In genomic region chr6:83070311-83071219, GRCm38 (mm10) we compare ENCODE assay signal across 8 mouse cellular contexts. TPM values are rescaled to one million over a fixed set of nuclear protein-coding genes. Genes with fewer than 3 reads are reported as not detected.
DNase-seq lines count a peak whose midpoint lies in the region; ATAC-seq and TF ChIP-seq lines count a peak whose summit lies in the region.

No protein-coding gene starts in this region.

- no peak for TF ChIP-seq CTCF in brain, embryonic 14.5 days (IDR thresholded peaks at IDR 0.05; ENCODE audit: borderline replicate concordance, extremely low read depth, insufficient read depth, insufficient read length)
- TF ChIP-seq CTCF in liver, embryonic 14.5 days (IDR thresholded peaks at IDR 0.05; ENCODE audit: low read depth), result no peak

- TF ChIP-seq EP300 in liver, embryonic 14.5 days (IDR thresholded peaks at IDR 0.05; ENCODE audit: low read depth), result no peak

- no peak for TF ChIP-seq POLR2A in brain, embryonic 14.5 days (IDR thresholded peaks at IDR 0.05; ENCODE audit: borderline replicate concordance, extremely low read depth, insufficient read depth, insufficient read length, poor library complexity, severe bottlenecking)

- no peaks in the 10 kb centered on the region for H3K36me3 ChIP-seq in heart, embryonic 16.5 days (ENCODE audit: control insufficient read depth, insufficient read depth)
- no peaks in the 10 kb centered on the region for H3K36me3 ChIP-seq in liver, embryonic 14.5 days (replicated peaks; ENCODE audit: control insufficient read depth, insufficient read depth, low read depth)
- H3K36me3 ChIP-seq in stomach, embryonic 14.5 days (ENCODE audit: control insufficient read depth, insufficient read depth, low read length), result no peaks in the 10 kb centered on the region

- peaks cover 12% of the 10 kb centered on the region; the same call in 1 of the 2 replicates for H3K4me1 ChIP-seq in heart, embryonic 16.5 days (ENCODE audit: control insufficient read depth, insufficient read depth, low read length)
- H3K4me1 ChIP-seq in liver, embryonic 14.5 days (replicated peaks; ENCODE audit: control insufficient read depth in 2 of 2, insufficient read depth in 2 of 2, low read length in 1 of 2), result no peaks in the 10 kb centered on the region
- peaks cover 5% of the 10 kb centered on the region; the same call in 1 of the 2 replicates for H3K4me1 ChIP-seq in stomach, embryonic 14.5 days (ENCODE audit: control insufficient read depth, insufficient read depth, low read length)

- no peaks in the 10 kb centered on the region for H3K9me3 ChIP-seq in heart, embryonic 16.5 days (replicated peaks; ENCODE audit: control insufficient read depth, low read length)
- H3K9me3 ChIP-seq in liver, embryonic 14.5 days (ENCODE audit: control insufficient read depth, low read length), result no peaks in the 10 kb centered on the region
- no peaks in the 10 kb centered on the region for H3K9me3 ChIP-seq in stomach, embryonic 14.5 days (ENCODE audit: control insufficient read depth, low read depth, low read length)

- H3K27me3 ChIP-seq in heart, embryonic 16.5 days (ENCODE audit: control insufficient read depth, insufficient read depth, low read length), result peaks cover 94% of the 10 kb centered on the region
- H3K27me3 ChIP-seq in liver, embryonic 14.5 days (ENCODE audit: control insufficient read depth, insufficient read depth, low read length), result peaks cover 96% of the 10 kb centered on the region
- H3K27me3 ChIP-seq in stomach, embryonic 14.5 days (ENCODE audit: control insufficient read depth, insufficient read depth, low read length), result peaks cover 81% of the 10 kb centered on the region

- H3K27ac ChIP-seq in heart, embryonic 16.5 days (ENCODE audit: low read length), result no peak overlapping the region
- no peak overlapping the region for H3K27ac ChIP-seq in liver, embryonic 14.5 days
- peak overlapping the region; percentile 3; the same call in 1 of the 2 replicates for H3K27ac ChIP-seq in stomach, embryonic 14.5 days (ENCODE audit: low read length)

- peak overlapping the region; percentile 19; the same call in 1 of the 2 replicates for H3K4me2 ChIP-seq in heart, embryonic 16.5 days (ENCODE audit: low read depth, low read length)
- H3K4me2 ChIP-seq in liver, embryonic 14.5 days (ENCODE audit: low read depth), result peak overlapping the region; percentile 8; the same call in 1 of the 2 replicates
- 0 out of 2 replicates have a peak overlapping the region, but pooled peaks have one; percentile 7 for H3K4me2 ChIP-seq in stomach, embryonic 14.5 days (replicated peaks; ENCODE audit: low read depth, low read length)

- under 1% methylated on average over 57 of the region's 58 CpGs for WGBS in heart, embryonic 16.5 days
- 2% methylated on average over 58 of the region's 58 CpGs for WGBS in liver, embryonic 14.5 days (ENCODE audit: insufficient replicate concordance)
- under 1% methylated on average over 58 of the region's 58 CpGs for WGBS in stomach, embryonic 14.5 days

- H3K4me3 ChIP-seq in heart, embryonic 16.5 days (ENCODE audit: low read length), result peak overlapping the region; percentile 34
- H3K4me3 ChIP-seq in liver, embryonic 14.5 days (ENCODE audit: insufficient read depth in 1 of 2, low read depth in 2 of 2, low read length in 2 of 2), result peak overlapping the region in 1 of 2 experiments; percentile 16; a peak in 1 of 4 replicates
- peak overlapping the region; percentile 26 for H3K4me3 ChIP-seq in stomach, embryonic 14.5 days (ENCODE audit: low read depth, low read length)

- ATAC-seq in heart, embryonic 16.5 days (replicated peaks; ENCODE audit: extremely low read depth, insufficient read depth, low FRiP score), result no peak
- no peak for ATAC-seq in liver, embryonic 14.5 days (ENCODE audit: insufficient read depth)
- ATAC-seq in stomach, embryonic 14.5 days (ENCODE audit: insufficient number of reproducible peaks, insufficient read depth, low FRiP score, low read depth), result peak; percentile 38; the same call in 1 of the 2 replicates

- DNase-seq in heart, adult 8-10 months (ENCODE audit: low spot score), result peak; percentile 19
- DNase-seq in heart, adult 9 months (ENCODE audit: low spot score in 2 of 2), result no peak
- peak; percentile 52 for DNase-seq in CD4-positive helper T cell, adult 2 months (ENCODE audit: low read depth, low spot score)
- peak; percentile 62 for DNase-seq in brain, embryonic 14.5 days (ENCODE audit: low read depth)
- no peak for DNase-seq in liver, embryonic 14.5 days (ENCODE audit: low read depth in 3 of 3, low spot score in 3 of 3)
- no peak for DNase-seq in layer of hippocampus, adult 11-12 months (ENCODE audit: low spot score)

- H3K9ac ChIP-seq in heart, embryonic 16.5 days (ENCODE audit: low read length), result no peak overlapping the region
- no peak overlapping the region for H3K9ac ChIP-seq in liver, embryonic 14.5 days (replicated peaks)
- no peak overlapping the region for H3K9ac ChIP-seq in stomach, embryonic 14.5 days (replicated peaks; ENCODE audit: low read depth, low read length)

RNA-seq across cellular contexts. Expression of gene Tlx2, which starts 0.5 kb away (rescaled TPM):
- total RNA-seq in heart, adult 8-10 months (2022), result under 1 TPM in 1 of 4 experiments, not detected in 3; 0.16 TPM
- polyA plus RNA-seq in brain, embryonic 14.5 days (2012; rRNA removed), result 0.31 TPM in 1 of 2 replicates, not detected in the other
- 0.27 and 0.45 TPM in 2 replicates for polyA plus RNA-seq in heart, embryonic 16.5 days (2015; fragmentation: Nextera tagmentation; extraction: Ambion mirVana)
- 0.05 TPM in 1 of 2 replicates, not detected in the other for polyA plus RNA-seq in liver, embryonic 14.5 days (2012; rRNA removed)
- not detected in 2 replicates for polyA plus RNA-seq in liver, embryonic 14.5 days (2014; fragmentation: Nextera tagmentation; extraction: Ambion mirVana)
- 8.4 and 9.2 TPM in 2 replicates for polyA plus RNA-seq in stomach, embryonic 14.5 days (2014; fragmentation: Nextera tagmentation; extraction: Ambion mirVana)

RNA-seq across cellular contexts. Expression of gene Pcgf1, which starts 7.1 kb away (rescaled TPM):
- 1 to 10 TPM; 7.6 to 9.8 (median 8.5) TPM for total RNA-seq in heart, adult 8-10 months (2022)
- polyA plus RNA-seq in brain, embryonic 14.5 days (2012; rRNA removed), result 39.8 and 66.1 TPM in 2 replicates
- polyA plus RNA-seq in heart, embryonic 16.5 days (2015; fragmentation: Nextera tagmentation; extraction: Ambion mirVana), result 16.6 and 18.0 TPM in 2 replicates
- 16.5 and 21.0 TPM in 2 replicates for polyA plus RNA-seq in liver, embryonic 14.5 days (2012; rRNA removed)
- polyA plus RNA-seq in liver, embryonic 14.5 days (2014; fragmentation: Nextera tagmentation; extraction: Ambion mirVana), result 15.0 and 19.7 TPM in 2 replicates
- polyA plus RNA-seq in stomach, embryonic 14.5 days (2014; fragmentation: Nextera tagmentation; extraction: Ambion mirVana), result 33.0 and 38.8 TPM in 2 replicates

RNA-seq across cellular contexts. Expression of gene Dqx1, which starts 12.9 kb away (rescaled TPM):
- 1 to 10 TPM in 1 of 4 experiments, under 1 TPM in 3; 0.55 to 1.4 (median 0.84) TPM for total RNA-seq in heart, adult 8-10 months (2022)
- polyA plus RNA-seq in brain, embryonic 14.5 days (2012; rRNA removed), result 1.0 and 1.8 TPM in 2 replicates
- 0.57 and 0.75 TPM in 2 replicates for polyA plus RNA-seq in heart, embryonic 16.5 days (2015; fragmentation: Nextera tagmentation; extraction: Ambion mirVana)
- polyA plus RNA-seq in liver, embryonic 14.5 days (2012; rRNA removed), result 7.7 and 7.8 TPM in 2 replicates
- 2.9 and 3.1 TPM in 2 replicates for polyA plus RNA-seq in liver, embryonic 14.5 days (2014; fragmentation: Nextera tagmentation; extraction: Ambion mirVana)
- 4.2 and 4.5 TPM in 2 replicates for polyA plus RNA-seq in stomach, embryonic 14.5 days (2014; fragmentation: Nextera tagmentation; extraction: Ambion mirVana)

RNA-seq across cellular contexts. Expression of gene Htra2, which starts 15.5 kb away (rescaled TPM):
- total RNA-seq in heart, adult 8-10 months (2022), result 10 to 100 TPM; 33.9 to 37.7 (median 34.7) TPM
- polyA plus RNA-seq in brain, embryonic 14.5 days (2012; rRNA removed), result 63.4 and 99.1 TPM in 2 replicates
- 81.8 and 94.5 TPM in 2 replicates for polyA plus RNA-seq in heart, embryonic 16.5 days (2015; fragmentation: Nextera tagmentation; extraction: Ambion mirVana)
- 75.7 and 80.9 TPM in 2 replicates for polyA plus RNA-seq in liver, embryonic 14.5 days (2012; rRNA removed)
- polyA plus RNA-seq in liver, embryonic 14.5 days (2014; fragmentation: Nextera tagmentation; extraction: Ambion mirVana), result 54.3 and 54.9 TPM in 2 replicates
- polyA plus RNA-seq in stomach, embryonic 14.5 days (2014; fragmentation: Nextera tagmentation; extraction: Ambion mirVana), result 40.3 and 41.0 TPM in 2 replicates

RNA-seq across cellular contexts. Expression of gene Lbx2, which starts 15.6 kb away (rescaled TPM):
- total RNA-seq in heart, adult 8-10 months (2022), result 1 to 10 TPM in 3 of 4 experiments, under 1 TPM in 1; 0.90 to 2.9 (median 1.3) TPM
- polyA plus RNA-seq in brain, embryonic 14.5 days (2012; rRNA removed), result 0.29 and 0.78 TPM in 2 replicates
- 0.35 and 0.40 TPM in 2 replicates for polyA plus RNA-seq in heart, embryonic 16.5 days (2015; fragmentation: Nextera tagmentation; extraction: Ambion mirVana)
- 0.27 and 0.46 TPM in 2 replicates for polyA plus RNA-seq in liver, embryonic 14.5 days (2012; rRNA removed)
- 0.35 TPM in 1 of 2 replicates, not detected in the other for polyA plus RNA-seq in liver, embryonic 14.5 days (2014; fragmentation: Nextera tagmentation; extraction: Ambion mirVana)
- 1.2 and 1.8 TPM in 2 replicates for polyA plus RNA-seq in stomach, embryonic 14.5 days (2014; fragmentation: Nextera tagmentation; extraction: Ambion mirVana)

Comparison
In these comparisons a context has a peak if more than half of its experiments do, and no peak if none do; other contexts are left out.
1. DNase-seq: peak in heart, adult 8-10 months (single experiment), CD4-positive helper T cell, adult 2 months (single experiment) and brain, embryonic 14.5 days (single experiment); none in heart, adult 9 months (0 of 2), liver, embryonic 14.5 days (0 of 3) and layer of hippocampus, adult 11-12 months (single experiment).
2. Peak in every context shown above with its lines, with median percentiles within 50 percentile points of each other: H3K4me2 ChIP-seq.